Mouse (Mus musculus): ENCODE data around the gene Ndufaf5. TPM values are rescaled to one million over a fixed set of nuclear protein-coding genes. Genes with fewer than 3 reads are reported as not detected.
"Not testable (repeated sequence)": the region's sequence is repeated elsewhere in the genome, so short reads cannot be mapped to it uniquely, and the experiment has no call there.

Gene Ndufaf5
- total and polyA plus RNA-seq, 3 experiments = 17.1 to 21.1 TPM; not detected in 1

- Histone ChIP-seq H3K36me3 (ENCODE audit: control insufficient read depth in 1 of 2, insufficient read depth in 2 of 2, low read length in 2 of 2) (peaks cover 0 to 54% of the 10 kb centered on the region in 2 experiments; a peak in 2 of 4 replicates), H3K27me3 (ENCODE audit: control insufficient read depth in 1 of 2, insufficient read depth in 2 of 2, low read length in 2 of 2) (no peaks in the 10 kb centered on the region), H3K4me1 (ENCODE audit: control insufficient read depth in 1 of 2, insufficient read depth in 2 of 2, low read length in 2 of 2) (no peaks in the 10 kb centered on the region), H3K9me3 (replicated peaks; ENCODE audit: insufficient read depth, low read length) (no peaks in the 10 kb centered on the region), H3K4me3 (ENCODE audit: control insufficient read depth in 1 of 2, insufficient read depth in 1 of 2, low read depth in 2 of 2, low read length in 2 of 2) (no peak overlapping the region), H3K79me2 (ENCODE audit: control insufficient read depth, insufficient read depth, low read length, poor library complexity) (no peaks in the 10 kb centered on the region), H3K27ac (ENCODE audit: control insufficient read depth, low read depth, low read length) (no peak overlapping the region), H3K9ac (ENCODE audit: control insufficient read depth, low read depth, low read length, poor library complexity, severe bottlenecking) (no peak overlapping the region)
- DNase-seq (ENCODE audit: low read depth, low spot score) = peak; percentile 53
- TF ChIP-seq SMC3 (IDR thresholded peaks at IDR 0.05; ENCODE audit: low read depth, low read length) (peak; percentile 31; the same call in 1 of the 2 replicates), NRF1 (IDR thresholded peaks at IDR 0.05; ENCODE audit: insufficient read depth, low read depth, low read length, poor library complexity, severe bottlenecking) (no peak), CTCF (IDR thresholded peaks at IDR 0.05 in 2 of 3, conservative IDR thresholded peaks at IDR 0.05 in 1 of 3; ENCODE audit: control insufficient read depth in 1 of 3, insufficient read depth in 1 of 3, low read depth in 2 of 3, low read length in 3 of 3, poor library complexity in 1 of 3, severe bottlenecking in 1 of 3) (peak; percentile 17 to 29 (median 23); a peak in 2 of 6 replicates), RAD21 (IDR thresholded peaks at IDR 0.05; ENCODE audit: low read depth, low read length) (peak; percentile 10; the same call in 1 of the 2 replicates)
Observed at GRCm38 (mm10) chr2:140125516-140125915, 44.9 kb upstream of the Ndufaf5 start.

- H3K9me3 ChIP-seq (replicated peaks; ENCODE audit: insufficient read depth, low read length); H3K4me1 ChIP-seq (ENCODE audit: control insufficient read depth in 1 of 2, insufficient read depth in 2 of 2, low read length in 2 of 2); H3K9ac ChIP-seq (ENCODE audit: control insufficient read depth, low read depth, low read length, poor library complexity, severe bottlenecking); H3K79me2 ChIP-seq (ENCODE audit: control insufficient read depth, insufficient read depth, low read length, poor library complexity); H3K4me3 ChIP-seq (ENCODE audit: control insufficient read depth in 1 of 2, insufficient read depth in 1 of 2, low read depth in 2 of 2, low read length in 2 of 2); H3K27ac ChIP-seq (ENCODE audit: control insufficient read depth, low read depth, low read length); H3K27me3 ChIP-seq (ENCODE audit: control insufficient read depth in 1 of 2, insufficient read depth in 2 of 2, low read length in 2 of 2); DNase-seq (ENCODE audit: low read depth, low spot score): not testable (repeated sequence)
- H3K36me3 ChIP-seq (ENCODE audit: control insufficient read depth in 1 of 2, insufficient read depth in 2 of 2, low read length in 2 of 2) = peaks cover 2 to 55% of the 10 kb centered on the region in 2 experiments; a peak in 2 of 4 replicates
Observed at GRCm38 (mm10) chr2:140151743-140152142, 18.7 kb upstream of the Ndufaf5 start, which contains the start of gene Gm17374. TSS of gene Gm17374 (plus strand) at chr2:140152043.

- Histone ChIP-seq H3K9me3 (replicated peaks; ENCODE audit: insufficient read depth, low read length) (no peaks in the 10 kb centered on the region), H3K79me2 (ENCODE audit: control insufficient read depth, insufficient read depth, low read length, poor library complexity) (peaks cover 5% of the 10 kb centered on the region), H3K27me3 (ENCODE audit: control insufficient read depth in 1 of 2, insufficient read depth in 2 of 2, low read length in 2 of 2) (no peaks in the 10 kb centered on the region), H3K4me3 (ENCODE audit: control insufficient read depth in 1 of 2, insufficient read depth in 1 of 2, low read depth in 2 of 2, low read length in 2 of 2) (no peak overlapping the region), H3K4me1 (ENCODE audit: control insufficient read depth in 1 of 2, insufficient read depth in 2 of 2, low read length in 2 of 2) (peaks cover 2 to 12% of the 10 kb centered on the region in 2 experiments; a peak in 3 of 4 replicates), H3K36me3 (ENCODE audit: control insufficient read depth in 1 of 2, insufficient read depth in 2 of 2, low read length in 2 of 2) (peaks cover 24 to 35% of the 10 kb centered on the region in 2 experiments), H3K9ac (ENCODE audit: control insufficient read depth, low read depth, low read length, poor library complexity, severe bottlenecking) (no peak overlapping the region), H3K27ac (ENCODE audit: control insufficient read depth, low read depth, low read length) (no peak overlapping the region)
- DNase-seq (ENCODE audit: low read depth, low spot score) = peak; percentile 63
- no peak for TF ChIP-seq ETS1 (IDR thresholded peaks at IDR 0.05; ENCODE audit: low read depth, low read length)
- no peak for TF ChIP-seq MAZ (IDR thresholded peaks at IDR 0.05; ENCODE audit: low read depth, low read length)
- TF ChIP-seq GABPA (IDR thresholded peaks at IDR 0.05; ENCODE audit: low read depth, low read length) = no peak
- no peak for TF ChIP-seq GATA1 (IDR thresholded peaks at IDR 0.05; ENCODE audit: low read depth, low read length)
- peak; percentile 48; the same call in 1 of the 2 replicates for TF ChIP-seq SMC3 (IDR thresholded peaks at IDR 0.05; ENCODE audit: low read depth, low read length)
- no peak for TF ChIP-seq HCFC1 (IDR thresholded peaks at IDR 0.05; ENCODE audit: low read depth, low read length)
- no peak for TF ChIP-seq MAX (IDR thresholded peaks at IDR 0.05; ENCODE audit: low read length)
- TF ChIP-seq MYC (IDR thresholded peaks at IDR 0.05; ENCODE audit: low read depth, low read length) = no peak
- TF ChIP-seq USF1 (IDR thresholded peaks at IDR 0.05; ENCODE audit: low read depth, low read length) = no peak
- no peak for TF ChIP-seq CHD1 (IDR thresholded peaks at IDR 0.05; ENCODE audit: low read depth, low read length)
- no peak for TF ChIP-seq TBP (IDR thresholded peaks at IDR 0.05; ENCODE audit: low read depth, low read length)
- no peak for TF ChIP-seq JUND (IDR thresholded peaks at IDR 0.05; ENCODE audit: low read depth, low read length)
- no peak for TF ChIP-seq BHLHE40 (IDR thresholded peaks at IDR 0.05; ENCODE audit: borderline replicate concordance, low read depth, low read length)
- TF ChIP-seq CTCF (IDR thresholded peaks at IDR 0.05 in 2 of 3, conservative IDR thresholded peaks at IDR 0.05 in 1 of 3; ENCODE audit: control insufficient read depth in 1 of 3, insufficient read depth in 1 of 3, low read depth in 2 of 3, low read length in 3 of 3, poor library complexity in 1 of 3, severe bottlenecking in 1 of 3) = peak; percentile 9 to 63 (median 27); a peak in 4 of 6 replicates
- TF ChIP-seq USF2 (IDR thresholded peaks at IDR 0.05; ENCODE audit: borderline replicate concordance in 1 of 2, insufficient read depth in 1 of 2, low read depth in 1 of 2, low read length in 2 of 2) = no peak
- peak; percentile 73 for TF ChIP-seq RAD21 (IDR thresholded peaks at IDR 0.05; ENCODE audit: low read depth, low read length)
- no peak for TF ChIP-seq TCF12 (IDR thresholded peaks at IDR 0.05; ENCODE audit: low read depth, low read length)
- TF ChIP-seq ELF1 (IDR thresholded peaks at IDR 0.05; ENCODE audit: low read depth, low read length) = no peak
- TF ChIP-seq CHD2 (IDR thresholded peaks at IDR 0.05; ENCODE audit: low read length) = no peak
- TF ChIP-seq MAFK (IDR thresholded peaks at IDR 0.05; ENCODE audit: borderline replicate concordance, low read depth, low read length) = no peak
- TF ChIP-seq ZMIZ1 (IDR thresholded peaks at IDR 0.05; ENCODE audit: low read depth, low read length) = no peak
- no peak for TF ChIP-seq KAT2A (conservative IDR thresholded peaks at IDR 0.05; ENCODE audit: low read depth, low read length)
- no peak for TF ChIP-seq ZC3H11A (IDR thresholded peaks at IDR 0.05; ENCODE audit: low read depth, low read length)
Observed at GRCm38 (mm10) chr2:140159186-140159730, 11.2 kb upstream of the Ndufaf5 start.

Data from MEL (cell line).